Mouse (Mus musculus): ENCODE measurements at regions not wholly inside any gene's neighbourhood (a gene's known extent, or its start where the extent isn't known, plus 50 kb on each side); places are given as distances from the start of the nearest gene placed in this dataset.

DNA sequence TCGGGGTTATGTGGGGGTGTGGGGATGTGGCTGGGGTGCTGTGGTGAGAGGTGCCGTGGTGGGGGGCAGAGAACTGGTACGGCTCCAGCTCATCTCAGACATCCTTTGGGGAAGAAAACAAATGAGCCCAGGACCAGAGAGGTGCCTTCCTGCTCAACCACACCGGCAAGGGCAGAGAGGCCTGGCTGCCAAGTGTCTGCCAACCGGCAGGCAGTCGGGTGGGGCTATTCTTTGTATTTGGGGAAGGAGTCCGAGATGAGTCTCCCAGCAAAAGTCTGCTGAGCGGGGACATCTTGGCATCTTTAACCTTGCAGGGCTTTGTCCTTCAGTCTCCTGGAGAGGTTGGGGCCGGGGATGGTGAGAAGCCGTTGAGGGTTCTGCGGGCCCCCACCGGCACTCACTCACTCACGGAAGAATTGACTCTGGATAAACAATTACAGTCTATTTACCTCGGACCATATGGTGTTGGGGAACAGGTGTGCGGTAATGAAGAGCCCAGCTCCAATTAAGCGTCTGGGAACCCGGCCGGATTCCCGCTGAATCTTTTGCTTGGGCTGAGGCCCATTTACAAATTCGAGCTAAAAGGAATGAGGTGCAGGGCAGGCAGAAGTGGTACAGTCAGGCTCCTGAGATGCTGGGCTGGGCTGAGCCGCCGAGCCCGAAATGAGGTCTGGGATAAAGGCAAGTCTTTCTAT lies 108.7 kb upstream of the Sdk2 start:
- DNase-seq (ENCODE audit: low read depth, low spot score), result no peak

DNA sequence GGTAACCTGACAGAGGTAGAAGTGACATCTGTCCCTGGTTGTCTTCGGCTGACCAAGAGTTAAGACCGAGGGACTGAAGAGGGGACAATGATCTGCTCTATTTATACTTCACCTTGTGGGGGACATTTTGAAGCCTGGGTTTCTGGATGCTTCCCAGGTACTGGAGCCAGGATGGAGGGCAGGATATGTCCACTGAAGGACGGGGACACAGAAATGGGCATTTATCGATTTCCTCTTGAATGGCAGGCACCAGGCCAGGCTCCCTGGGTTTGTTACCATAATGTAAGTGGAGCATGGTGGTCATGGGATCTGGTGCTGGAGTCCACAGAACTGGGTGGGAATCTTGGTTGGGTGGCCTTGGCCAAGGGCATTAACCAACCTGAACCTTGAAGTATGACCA lies 108.0 kb upstream of the Sdk2 start:
- no peak for DNase-seq (ENCODE audit: low read depth, low spot score)

DNA sequence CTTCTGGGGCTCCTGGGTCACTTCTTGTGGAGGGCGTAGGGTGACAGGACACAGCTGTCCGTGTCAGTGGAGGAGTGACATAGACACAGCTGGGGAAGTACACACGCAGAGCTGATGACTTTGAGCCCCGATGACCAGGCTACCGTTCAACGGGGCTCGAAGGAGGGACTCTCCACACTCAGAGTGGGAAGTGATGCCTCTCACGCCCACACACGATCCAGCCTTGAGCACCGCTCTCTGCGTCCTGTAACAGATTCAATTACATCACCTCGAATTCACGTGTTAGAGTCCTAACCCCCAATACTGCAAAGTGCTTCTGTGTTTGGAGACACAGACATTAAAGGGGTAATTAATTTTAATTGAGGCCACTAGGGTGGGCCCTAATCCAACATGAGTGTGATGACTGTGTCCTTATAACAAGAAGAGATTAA lies 101.4 kb upstream of the Sdk2 start:
- no peak for DNase-seq (ENCODE audit: low read depth, low spot score)

DNA sequence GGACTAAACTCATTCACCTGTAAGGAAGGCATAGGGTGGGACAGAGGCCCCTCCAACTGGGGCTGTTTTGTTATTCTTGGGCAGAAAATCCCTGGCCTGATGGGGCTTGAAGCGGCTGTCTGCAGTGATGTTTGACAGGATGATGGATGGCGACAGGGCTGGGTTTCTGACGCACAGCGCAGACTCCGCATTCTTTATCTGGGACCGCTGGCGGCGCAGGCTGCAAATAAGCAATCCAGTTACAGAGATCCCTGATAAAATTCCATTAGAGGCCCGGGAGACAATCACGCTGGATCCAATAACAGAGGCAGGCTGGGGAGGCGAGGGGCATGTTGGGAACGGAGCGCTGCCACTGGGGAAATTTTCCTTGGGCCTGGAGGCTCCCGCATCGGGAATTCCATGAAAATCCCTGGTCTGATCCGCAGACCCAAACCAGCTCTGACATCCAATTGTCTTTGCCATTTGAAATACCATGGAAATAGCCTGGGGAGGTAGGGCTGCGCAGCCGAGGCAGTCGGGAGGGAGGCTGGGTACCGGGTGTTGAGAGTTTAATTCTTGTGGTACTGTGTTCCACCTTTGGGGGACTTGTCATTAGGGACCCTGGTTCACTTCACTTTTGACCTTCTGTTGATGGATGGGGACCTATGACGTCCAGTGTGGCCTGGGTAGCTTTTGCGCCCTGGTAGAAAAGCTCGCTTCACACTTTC lies 99.0 kb upstream of the Sdk2 start:
- no peak for DNase-seq (ENCODE audit: low read depth, low spot score)

DNA sequence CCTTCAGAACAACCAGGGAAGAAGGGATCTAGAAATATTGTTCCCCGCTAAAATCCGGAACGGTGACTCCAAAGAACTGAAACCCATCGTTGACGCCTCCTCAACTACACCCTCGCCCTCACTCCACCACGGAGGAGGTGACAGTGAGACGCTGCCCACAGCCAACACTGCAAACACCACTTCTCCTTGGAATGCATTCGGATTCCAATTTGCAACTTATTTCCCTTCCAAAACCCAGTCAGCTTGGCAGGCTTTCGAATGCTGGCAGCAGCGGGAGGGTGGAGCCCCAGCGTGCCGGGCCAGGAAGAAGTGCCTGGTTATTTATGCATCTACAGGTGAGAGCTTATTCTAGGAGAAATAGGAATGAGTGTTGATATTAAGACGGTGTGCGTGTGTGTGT lies 85.9 kb upstream of the Sdk2 start:
- DNase-seq (ENCODE audit: low read depth, low spot score), result no peak

DNA sequence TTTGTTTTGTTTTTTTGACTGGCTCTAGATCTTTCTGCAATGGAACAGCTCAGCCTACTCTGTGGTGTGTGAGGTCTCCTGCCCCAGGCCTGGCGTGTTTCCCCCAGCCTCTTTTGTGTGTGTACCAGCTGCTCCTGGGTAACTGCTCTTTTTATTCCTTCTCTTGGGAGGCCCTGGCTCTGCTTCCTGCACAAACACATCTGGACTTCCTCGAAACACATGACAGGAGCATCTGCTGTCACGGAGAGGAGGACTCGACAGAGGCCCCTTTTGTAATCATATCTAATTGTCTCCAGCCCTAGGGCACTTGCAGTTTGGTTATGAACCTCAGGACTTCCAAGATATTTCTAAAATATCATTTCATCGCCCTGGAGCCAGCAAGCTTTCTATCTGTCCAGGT lies 79.5 kb upstream of the Sdk2 start:
- no peak for DNase-seq (ENCODE audit: low read depth, low spot score)

DNA sequence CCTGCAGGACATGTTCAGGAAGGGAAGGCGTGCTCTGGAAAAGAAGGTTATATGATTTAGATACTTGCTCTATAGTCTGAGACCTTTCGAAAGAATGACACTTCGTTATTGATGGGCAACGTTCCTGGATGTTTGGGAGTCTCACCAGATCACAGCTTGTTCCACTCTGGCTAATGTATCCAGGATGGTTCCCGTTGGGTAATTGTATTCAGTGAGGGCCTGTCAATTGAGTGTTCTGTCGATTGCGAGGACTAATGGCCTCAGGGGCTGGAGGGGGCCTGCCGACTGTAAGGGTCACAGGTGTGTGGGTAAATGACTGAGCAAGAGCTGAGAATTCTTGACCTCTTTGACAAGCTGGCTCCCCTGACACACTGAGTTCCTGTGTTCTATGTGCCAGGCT lies 62.4 kb upstream of the Sdk2 start:
- DNase-seq (ENCODE audit: low read depth, low spot score), result no peak

DNA sequence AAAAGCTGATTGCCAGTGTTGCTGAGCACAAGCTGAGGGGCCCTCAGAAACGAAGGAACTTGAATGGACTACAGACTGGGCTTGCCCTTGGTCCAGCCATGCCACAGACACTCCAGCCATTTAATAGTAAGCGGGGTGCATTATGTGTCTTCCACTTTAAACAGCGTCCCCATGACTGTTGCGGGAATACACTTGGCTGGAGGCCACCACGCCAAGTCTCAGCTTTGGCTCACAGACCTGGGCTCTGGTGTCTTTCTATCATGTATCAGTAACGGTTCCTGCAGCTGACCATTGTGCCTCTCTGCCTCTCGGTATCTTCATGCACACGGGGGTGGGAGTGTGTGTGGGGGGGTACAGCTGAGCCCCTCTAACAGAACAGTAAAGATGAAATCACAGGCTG lies 62.0 kb upstream of the Sdk2 start:
- no peak for DNase-seq (ENCODE audit: low read depth, low spot score)

DNA sequence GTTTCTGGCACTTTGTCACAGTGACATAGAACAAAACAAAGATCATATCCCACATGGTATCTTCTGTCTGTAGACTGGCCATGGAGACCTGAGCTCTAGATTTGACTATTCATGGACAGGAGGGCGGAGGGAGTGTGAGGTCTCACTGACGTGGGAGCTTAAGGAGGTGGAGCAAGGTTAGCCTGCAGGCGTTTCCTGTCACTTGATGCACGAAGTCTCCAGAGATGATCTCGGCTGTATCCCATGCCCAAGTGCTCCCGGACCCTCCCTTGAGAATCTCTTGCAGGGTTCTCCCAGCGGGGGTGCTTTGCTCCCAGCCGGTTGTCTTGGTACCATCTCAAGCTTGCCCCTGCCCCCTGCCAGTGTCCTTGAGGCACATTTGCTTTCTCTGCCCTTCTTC lies 60.6 kb upstream of the Sdk2 start:
- no peak for DNase-seq (ENCODE audit: low read depth, low spot score)

DNA sequence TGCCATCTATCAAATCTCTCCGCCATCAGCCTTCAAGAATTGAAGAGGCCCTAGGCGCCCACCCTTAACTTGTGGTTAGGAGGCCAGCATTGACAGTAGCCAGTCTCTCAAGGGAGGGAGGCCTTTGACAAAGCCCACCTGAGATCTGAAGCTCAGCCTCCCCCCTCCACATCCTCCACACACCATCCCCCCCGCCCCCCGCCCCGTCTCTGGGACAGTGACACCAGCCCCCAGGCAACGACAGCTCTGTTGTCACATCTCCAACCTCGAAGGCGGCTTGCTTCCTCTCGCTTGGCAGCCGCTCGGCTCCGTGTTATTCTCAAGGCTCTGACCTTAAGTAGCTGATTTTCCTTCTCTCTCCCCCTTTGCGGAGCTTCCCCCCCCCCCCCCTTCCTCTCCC lies 55.3 kb upstream of the Sdk2 start:
- DNase-seq (ENCODE audit: low read depth, low spot score), result no peak

DNA sequence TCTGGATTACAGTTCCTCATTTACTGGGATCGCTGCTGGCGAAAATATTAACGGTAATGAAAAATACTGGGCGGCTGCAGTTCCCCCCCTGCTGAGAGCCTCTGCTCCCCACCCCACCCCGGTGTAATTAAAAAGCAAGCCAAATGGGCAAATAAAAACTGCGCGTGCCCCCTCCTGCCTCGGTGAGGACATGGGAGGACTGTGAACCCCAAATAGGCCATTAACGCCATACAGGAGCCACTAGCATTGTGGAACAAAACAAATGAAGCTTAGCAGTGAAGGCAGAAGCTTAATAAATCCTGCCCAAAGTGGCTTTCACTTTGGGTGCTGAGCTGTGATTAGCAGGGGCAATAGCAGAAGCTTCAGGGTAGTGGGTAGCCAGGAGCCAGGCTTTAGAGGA lies 52.3 kb upstream of the Sdk2 start:
- no peak for DNase-seq (ENCODE audit: low read depth, low spot score)
